Mouse (Mus musculus) frontal cortex, postnatal 14 days (tissue): ENCODE results near the gene Fam168a.

Source experiments
- DNase-seq, 2 experiments: peaks; one replicate each; pipeline ENCODE4 v3.0.0; 2022; ENCODE audit warnings: low spot score in 2 of 2

The Fam168a gene

DNA sequence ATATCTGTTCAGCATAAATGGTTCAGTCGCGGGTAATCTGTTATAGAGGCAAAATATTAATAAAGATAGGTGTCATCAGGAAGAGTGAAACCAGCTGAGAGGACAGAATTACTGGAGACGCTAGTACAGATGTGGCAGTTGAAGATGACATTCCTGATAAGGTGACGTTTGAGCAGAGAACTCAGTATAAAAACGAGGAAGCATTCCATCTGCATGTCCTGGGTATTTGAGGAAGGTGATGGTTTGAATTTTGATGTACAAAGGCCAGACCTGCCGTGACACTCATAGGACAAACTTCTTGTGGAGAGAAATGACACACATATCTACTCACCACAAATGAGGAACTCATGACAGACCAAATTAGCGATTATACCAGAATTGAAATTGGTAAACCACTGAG lies 73.8 kb downstream of the Fam168a start:
- DNase-seq: no peak

DNA sequence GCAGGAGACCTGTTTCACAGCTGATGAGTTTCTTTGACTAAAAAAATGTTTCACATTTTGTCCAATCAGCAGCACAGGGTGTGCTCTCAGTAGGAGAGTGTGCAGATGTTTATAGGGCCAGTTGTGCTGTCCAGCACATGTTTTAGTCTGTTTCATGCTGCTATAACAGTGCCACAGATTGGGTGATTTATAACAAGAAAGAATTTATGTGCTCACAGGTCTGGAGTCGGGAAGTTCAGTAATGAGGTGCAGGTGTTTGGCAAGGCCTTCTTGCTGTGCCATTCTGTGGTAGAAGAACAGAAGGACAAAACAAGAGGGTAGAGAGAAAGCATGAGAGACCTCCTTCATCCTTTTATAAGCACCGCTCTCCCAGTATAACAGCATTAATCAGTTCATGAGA lies 78.2 kb downstream of the Fam168a start:
- DNase-seq: no peak

GRCm38 (mm10) chr7:100785426-100785825 lies 79.0 kb downstream of the Fam168a start:
- DNase-seq: no peak

- no peak for DNase-seq
These were observed 79.6 kb downstream of the Fam168a start for GRCm38 (mm10) chr7:100786078-100786477.

- DNase-seq: no peak
These were observed 81.9 kb downstream of the Fam168a start for GRCm38 (mm10) chr7:100788291-100788690.

DNA sequence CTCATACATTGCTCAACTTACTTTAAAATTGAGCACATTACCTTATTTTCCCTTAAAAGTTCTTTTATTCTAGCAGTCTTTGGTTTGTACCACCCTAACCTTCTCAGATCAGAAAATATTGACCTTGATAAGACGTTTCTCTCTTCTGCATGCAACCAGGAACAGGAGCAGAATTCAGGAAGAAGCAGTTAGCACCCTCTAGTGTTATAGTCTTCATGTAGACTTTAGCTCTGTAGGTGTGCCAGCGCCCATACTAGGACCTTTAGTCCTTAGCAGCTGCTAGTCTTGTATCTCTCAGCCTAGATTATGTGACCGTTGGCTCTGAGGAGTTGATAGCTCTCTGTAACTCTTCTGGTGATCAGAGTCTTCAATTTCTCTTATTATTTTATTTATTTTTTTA lies 92.4 kb downstream of the Fam168a start:
- no peak for DNase-seq

GRCm38 (mm10) chr7:100805391-100805790 lies 99.0 kb downstream of the Fam168a start:
- no peak for DNase-seq

- no peak for DNase-seq
These were observed 105.5 kb downstream of the Fam168a start for GRCm38 (mm10) chr7:100811912-100812311.

DNA sequence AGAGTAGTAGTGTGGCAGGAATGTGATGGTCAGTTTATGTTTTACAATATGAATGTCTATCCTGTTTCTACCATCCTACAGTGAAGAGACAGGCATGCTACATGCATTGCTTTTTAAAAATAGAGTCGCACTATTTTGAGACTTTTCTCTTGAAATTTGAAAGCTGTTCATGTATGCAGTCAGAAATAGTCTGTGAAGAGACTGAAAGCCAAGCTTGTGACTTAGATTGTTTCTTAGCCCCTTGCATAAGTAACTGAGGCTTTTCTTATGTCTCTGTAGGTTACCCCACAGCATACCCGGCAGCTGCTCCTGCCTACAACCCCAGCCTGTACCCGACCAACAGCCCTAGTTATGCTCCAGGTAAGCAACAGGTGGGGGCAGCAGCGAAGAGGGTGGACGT lies 106.2 kb downstream of the Fam168a start:
- no peak for DNase-seq

DNA sequence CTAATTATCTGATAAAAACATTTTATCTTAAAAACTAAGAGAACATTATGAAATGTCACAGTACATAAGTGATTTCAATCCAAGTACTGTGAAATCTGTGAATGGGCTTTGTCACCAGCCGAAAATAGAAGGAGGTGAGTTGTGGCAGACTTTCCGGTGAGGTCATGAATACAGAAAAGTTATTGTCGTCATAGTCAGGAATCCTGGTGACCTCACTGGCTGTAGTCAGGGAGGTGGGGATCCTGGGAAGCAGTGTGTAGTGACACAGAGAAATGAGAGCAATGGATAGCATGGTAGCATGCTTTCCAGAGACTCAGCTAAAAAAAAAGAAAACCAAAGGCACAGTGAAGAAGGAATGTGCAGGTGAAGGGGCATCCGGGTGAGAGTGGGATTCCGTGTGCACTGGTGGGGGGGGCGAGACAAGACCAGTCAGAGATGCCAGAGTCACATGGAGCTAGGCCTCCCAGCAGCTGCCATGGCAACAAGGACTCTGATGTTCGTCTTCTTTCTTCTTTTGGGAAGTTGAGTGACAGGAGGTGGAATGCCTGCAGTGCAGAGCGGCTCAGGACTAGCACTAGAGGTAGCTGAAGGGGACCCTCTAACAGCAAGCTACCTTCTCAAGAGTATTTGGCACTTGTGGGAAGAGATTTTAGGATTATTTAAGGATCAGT lies 109.6 kb downstream of the Fam168a start:
- DNase-seq: no peak

GRCm38 (mm10) chr7:100816759-100817441 lies 110.5 kb downstream of the Fam168a start:
- no peak for DNase-seq

- DNase-seq: no peak
These were observed 111.0 kb downstream of the Fam168a start for GRCm38 (mm10) chr7:100817442-100817760.

GRCm38 (mm10) chr7:100818401-100819064 lies 112.1 kb downstream of the Fam168a start:
- DNase-seq: no peak

- DNase-seq: no peak
These were observed 118.2 kb downstream of the Fam168a start for GRCm38 (mm10) chr7:100824661-100825060.

DNA sequence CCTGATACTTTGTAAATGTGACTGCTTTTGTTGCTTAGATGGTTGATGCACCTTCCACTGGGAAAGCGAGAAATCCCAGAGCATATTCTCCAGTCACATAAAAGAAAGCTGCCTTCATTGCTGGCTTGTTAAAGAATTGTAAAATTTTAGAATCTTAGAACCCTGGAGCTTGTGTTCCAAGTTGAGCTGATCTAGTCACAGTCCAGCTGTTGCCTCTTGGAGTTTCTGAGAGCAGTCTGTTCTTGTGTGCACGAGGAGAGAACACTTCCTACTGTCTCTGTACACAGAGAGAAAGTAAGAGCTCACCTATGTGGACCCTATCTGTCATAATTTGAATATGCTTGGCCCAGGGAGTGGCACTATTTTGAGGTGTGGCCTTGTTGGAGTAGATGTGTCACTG lies 122.1 kb downstream of the Fam168a start:
- DNase-seq: no peak

DNA sequence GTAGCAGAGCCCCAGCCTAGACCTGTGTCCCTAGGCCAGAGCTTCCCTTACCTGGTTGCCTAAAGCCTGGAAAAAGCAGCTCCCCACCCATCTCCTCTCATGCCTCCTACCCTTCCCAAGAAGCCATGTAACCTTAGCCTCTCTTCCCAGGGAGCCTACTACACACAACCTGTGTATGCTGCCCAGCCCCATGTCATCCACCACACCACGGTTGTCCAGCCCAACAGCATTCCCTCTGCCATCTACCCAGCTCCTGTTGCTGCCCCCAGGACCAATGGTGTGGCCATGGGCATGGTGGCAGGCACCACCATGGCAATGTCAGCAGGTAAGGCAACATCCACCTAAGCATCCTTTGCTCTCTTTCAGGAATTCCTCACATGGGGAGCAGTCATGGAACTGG lies 127.4 kb downstream of the Fam168a start:
- no peak for DNase-seq

DNA sequence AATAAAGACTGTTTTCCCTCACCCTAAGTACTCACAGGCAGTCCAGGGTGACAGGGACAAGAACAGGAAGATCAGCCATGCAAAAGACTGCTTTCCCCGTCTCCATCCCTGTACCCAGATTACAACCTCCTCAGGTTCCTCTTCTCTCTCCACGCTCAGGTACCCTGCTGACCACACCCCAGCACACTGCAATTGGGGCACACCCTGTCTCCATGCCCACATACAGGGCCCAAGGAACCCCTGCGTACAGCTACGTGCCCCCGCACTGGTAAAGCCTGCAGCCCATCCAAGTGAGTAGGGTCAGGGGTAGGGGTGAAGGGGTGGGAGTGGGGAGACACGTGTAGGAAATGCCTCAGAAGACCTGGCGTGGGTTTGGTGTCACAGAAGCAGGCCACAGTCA lies 128.7 kb downstream of the Fam168a start:
- no peak for DNase-seq

DNA sequence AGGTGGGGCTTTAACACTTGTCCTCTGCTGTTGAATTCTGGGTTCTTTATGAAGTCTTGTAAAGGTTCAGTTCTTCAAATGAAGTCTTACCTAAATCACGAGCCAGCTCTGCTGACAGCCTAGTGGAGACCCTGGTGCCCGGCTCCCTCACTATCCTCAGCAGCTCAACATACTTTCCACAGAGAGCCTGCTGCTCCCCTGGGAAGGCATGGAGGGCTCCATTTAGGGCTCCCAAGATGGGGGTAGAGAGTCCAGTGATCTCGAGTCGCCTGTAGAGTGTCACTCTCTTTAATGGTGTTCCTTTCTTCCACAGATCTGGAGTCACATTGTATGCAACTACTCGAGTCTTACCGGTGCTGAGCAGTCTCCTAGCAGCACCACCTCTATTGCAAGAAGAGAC lies 129.3 kb downstream of the Fam168a start:
- DNase-seq: no peak

- no peak for DNase-seq
These were observed 130.2 kb downstream of the Fam168a start for GRCm38 (mm10) chr7:100836657-100837056.

GRCm38 (mm10) chr7:100837701-100838100 lies 131.3 kb downstream of the Fam168a start:
- no peak for DNase-seq

- DNase-seq: no peak
These were observed 133.4 kb downstream of the Fam168a start for GRCm38 (mm10) chr7:100839632-100840402.

- no peak for DNase-seq
These were observed 134.5 kb downstream of the Fam168a start for GRCm38 (mm10) chr7:100840906-100841305.
